Mouse (Mus musculus): ENCODE results near the gene Fos. TPM values are rescaled to one million over a fixed set of nuclear protein-coding genes. Genes with fewer than 3 reads are reported as not detected.

Fos gene
- polyA plus RNA-seq, 1 experiment from 2014 or later = 33.8 TPM

- Histone ChIP-seq H3K4me2 (replicated peaks; ENCODE audit: low read depth, low read length) (no peak overlapping the region), H3K9ac (replicated peaks; ENCODE audit: low read depth) (no peak overlapping the region), H3K27me3 (replicated peaks; ENCODE audit: insufficient read depth, low read length) (no peaks in the 10 kb centered on the region), H3K9me3 (ENCODE audit: low read length) (no peaks in the 10 kb centered on the region), H3K27ac (ENCODE audit: low read length) (no peak overlapping the region), H3K4me3 (ENCODE audit: low read depth, low read length) (no peak overlapping the region), H3K4me1 (ENCODE audit: insufficient read depth, low read depth, low read length) (peaks cover 20% of the 10 kb centered on the region; the same call in 1 of the 2 replicates), H3K36me3 (ENCODE audit: insufficient read depth, low read length) (no peaks in the 10 kb centered on the region)
- DNase-seq (ENCODE audit: low spot score) = peak; percentile 20
- WGBS = 77% methylated on average over 14 of the region's 14 CpGs
- ATAC-seq = no peak
- TF ChIP-seq CTCF (IDR thresholded peaks at IDR 0.05) = no peak
- no peak for TF ChIP-seq EP300 (IDR thresholded peaks at IDR 0.05)
Observed at GRCm38 (mm10) chr12:85467854-85468253, 5.8 kb upstream of the Fos start.

GRCm38 (mm10) chr12:85468666-85469065 lies 5.0 kb upstream of the Fos start:
- H3K4me2 ChIP-seq (replicated peaks; ENCODE audit: low read depth, low read length) = no peak overlapping the region
- no peak overlapping the region for H3K4me3 ChIP-seq (ENCODE audit: low read depth, low read length)
- no peaks in the 10 kb centered on the region for H3K36me3 ChIP-seq (ENCODE audit: insufficient read depth, low read length)
- no peak overlapping the region for H3K27ac ChIP-seq (ENCODE audit: low read length)
- 63% methylated on average over 12 of the region's 12 CpGs for WGBS
- peak; percentile 82 for DNase-seq (ENCODE audit: low spot score)
- peak; percentile 72 for TF ChIP-seq EP300 (IDR thresholded peaks at IDR 0.05)
- no peak for TF ChIP-seq CTCF (IDR thresholded peaks at IDR 0.05)
- no peak overlapping the region for H3K9ac ChIP-seq (replicated peaks; ENCODE audit: low read depth)
- no peaks in the 10 kb centered on the region for H3K9me3 ChIP-seq (ENCODE audit: low read length)
- no peaks in the 10 kb centered on the region for H3K27me3 ChIP-seq (replicated peaks; ENCODE audit: insufficient read depth, low read length)
- peaks cover 15% of the 10 kb centered on the region; the same call in 1 of the 2 replicates for H3K4me1 ChIP-seq (ENCODE audit: insufficient read depth, low read depth, low read length)
- no peak for ATAC-seq

DNA sequence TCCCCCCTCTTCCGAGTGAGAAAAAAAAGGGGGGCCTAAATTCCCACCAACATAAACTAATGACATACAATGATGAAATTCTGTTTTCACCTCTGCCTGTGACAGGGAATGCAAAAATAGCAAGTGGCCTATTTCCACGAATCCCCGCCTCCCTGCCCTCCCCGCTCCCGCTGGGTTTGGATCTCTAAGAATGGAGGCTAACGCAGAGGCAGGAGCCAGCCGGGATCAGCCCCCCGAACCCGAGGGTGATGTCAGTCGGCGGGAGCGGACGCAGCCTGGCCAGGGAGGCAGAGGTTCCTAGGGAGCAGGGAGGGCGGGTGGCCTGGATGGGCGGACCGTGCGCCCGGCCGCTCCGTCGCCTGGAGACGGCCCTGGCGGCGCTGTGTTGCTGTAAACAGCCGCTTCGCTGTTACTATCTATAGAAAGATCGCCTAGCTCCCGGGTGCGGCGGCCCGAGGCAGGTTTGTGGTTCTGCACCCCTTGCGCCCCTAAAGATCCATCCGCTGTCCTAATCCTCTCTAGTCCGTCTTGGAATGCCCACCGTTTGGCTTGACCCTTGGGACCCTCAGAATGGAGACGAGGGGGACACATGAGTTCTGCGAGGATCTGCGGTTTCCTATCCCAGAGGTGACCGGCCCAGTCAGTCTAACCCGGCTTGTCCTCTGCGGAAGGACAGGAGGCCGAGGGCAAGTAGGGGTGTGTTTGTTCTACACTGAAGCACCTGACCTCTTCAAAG lies 1.6 kb upstream of the Fos start:
- H3K36me3 ChIP-seq (ENCODE audit: insufficient read depth, low read length) = peaks cover 15% of the 10 kb centered on the region; the same call in 1 of the 2 replicates
- peak overlapping the region; percentile 89 for H3K4me3 ChIP-seq (ENCODE audit: low read depth, low read length)
- 1% methylated on average over 35 of the region's 42 CpGs for WGBS
- peaks cover 5% of the 10 kb centered on the region; the same call in 1 of the 2 replicates for H3K4me1 ChIP-seq (ENCODE audit: insufficient read depth, low read depth, low read length)
- TF ChIP-seq EP300 (IDR thresholded peaks at IDR 0.05) (peak; percentile 60; the same call in 1 of the 2 replicates), CTCF (IDR thresholded peaks at IDR 0.05) (peak; percentile 8; the same call in 1 of the 2 replicates)
- peak overlapping the region; percentile 97 for H3K27ac ChIP-seq (ENCODE audit: low read length)
- peak overlapping the region; percentile 85 for H3K4me2 ChIP-seq (replicated peaks; ENCODE audit: low read depth, low read length)
- H3K9me3 ChIP-seq (ENCODE audit: low read length) = no peaks in the 10 kb centered on the region
- peak; percentile 97 for DNase-seq (ENCODE audit: low spot score)
- peak overlapping the region; percentile 51 for H3K9ac ChIP-seq (replicated peaks; ENCODE audit: low read depth)
- no peaks in the 10 kb centered on the region for H3K27me3 ChIP-seq (replicated peaks; ENCODE audit: insufficient read depth, low read length)
- ATAC-seq = peak; percentile 80

DNA sequence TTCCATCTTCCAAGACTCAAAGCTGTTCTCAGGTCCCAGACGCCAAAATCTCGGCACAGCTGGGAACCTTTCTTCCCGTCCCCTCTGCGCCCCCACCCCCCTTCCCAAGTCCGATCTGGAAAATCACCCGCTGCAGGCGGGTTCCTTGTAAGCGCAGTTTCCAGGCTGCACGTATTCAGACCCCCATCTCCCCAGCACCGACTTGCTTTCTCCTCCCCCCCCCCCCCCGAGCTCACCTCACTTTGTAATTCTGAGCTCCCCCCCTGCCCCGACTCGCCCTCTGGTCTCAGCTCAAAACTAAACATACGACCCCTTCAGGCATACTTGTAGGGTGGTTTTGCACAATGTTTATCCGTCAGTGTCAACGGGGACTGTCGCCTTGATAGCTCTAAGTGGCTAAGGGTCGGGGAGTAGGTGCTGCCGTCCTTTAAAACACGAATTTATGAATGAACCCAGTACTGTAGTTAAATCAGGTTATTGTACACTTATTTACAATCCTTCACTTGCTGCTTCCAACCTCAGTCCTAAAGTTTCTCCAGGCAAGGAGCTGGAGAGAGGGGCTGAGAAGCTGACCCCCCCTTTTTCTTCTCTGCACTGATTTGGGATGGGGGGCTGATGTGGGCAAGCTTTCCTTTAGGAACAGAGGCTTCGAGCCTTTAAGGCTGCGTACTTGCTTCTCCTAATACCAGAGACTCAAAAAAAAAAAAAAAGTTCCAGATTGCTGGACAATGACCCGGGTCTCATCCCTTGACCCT lies 857 bp upstream of the Fos start:
- Histone ChIP-seq H3K4me1 (ENCODE audit: insufficient read depth, low read depth, low read length) (peaks cover 5% of the 10 kb centered on the region; the same call in 1 of the 2 replicates), H3K9ac (replicated peaks; ENCODE audit: low read depth) (peak overlapping the region; percentile 89), H3K9me3 (ENCODE audit: low read length) (no peaks in the 10 kb centered on the region), H3K4me2 (replicated peaks; ENCODE audit: low read depth, low read length) (peak overlapping the region; percentile 85), H3K27me3 (replicated peaks; ENCODE audit: insufficient read depth, low read length) (no peaks in the 10 kb centered on the region), H3K4me3 (ENCODE audit: low read depth, low read length) (peak overlapping the region; percentile 89), H3K27ac (ENCODE audit: low read length) (peak overlapping the region; percentile 97), H3K36me3 (ENCODE audit: insufficient read depth, low read length) (peaks cover 15% of the 10 kb centered on the region; the same call in 1 of the 2 replicates)
- DNase-seq (ENCODE audit: low spot score) = peak; percentile 71
- 2% methylated on average over 22 of the region's 23 CpGs for WGBS
- ATAC-seq = no peak
- TF ChIP-seq EP300 (IDR thresholded peaks at IDR 0.05) (no peak), CTCF (IDR thresholded peaks at IDR 0.05) (peak; percentile 32)

- Histone ChIP-seq H3K27me3 (replicated peaks; ENCODE audit: insufficient read depth, low read length) (no peaks in the 10 kb centered on the region), H3K4me1 (ENCODE audit: insufficient read depth, low read depth, low read length) (peaks cover 5% of the 10 kb centered on the region; the same call in 1 of the 2 replicates), H3K36me3 (ENCODE audit: insufficient read depth, low read length) (peaks cover 15% of the 10 kb centered on the region; the same call in 1 of the 2 replicates), H3K27ac (ENCODE audit: low read length) (peak overlapping the region; percentile 97), H3K4me3 (ENCODE audit: low read depth, low read length) (peak overlapping the region; percentile 89), H3K4me2 (replicated peaks; ENCODE audit: low read depth, low read length) (peak overlapping the region; percentile 85), H3K9ac (replicated peaks; ENCODE audit: low read depth) (peak overlapping the region; percentile 89), H3K9me3 (ENCODE audit: low read length) (no peaks in the 10 kb centered on the region)
- WGBS = under 1% methylated on average over 49 of the region's 49 CpGs
- peak; percentile 82 for DNase-seq (ENCODE audit: low spot score)
- TF ChIP-seq EP300 (IDR thresholded peaks at IDR 0.05) (peak; percentile 34; the same call in 1 of the 2 replicates), CTCF (IDR thresholded peaks at IDR 0.05) (no peak)
- ATAC-seq = peak; percentile 2; the same call in 1 of the 2 replicates
Observed at GRCm38 (mm10) chr12:85474298-85475231, 875 bp downstream of the Fos start.
